In the genomic region with DNA sequence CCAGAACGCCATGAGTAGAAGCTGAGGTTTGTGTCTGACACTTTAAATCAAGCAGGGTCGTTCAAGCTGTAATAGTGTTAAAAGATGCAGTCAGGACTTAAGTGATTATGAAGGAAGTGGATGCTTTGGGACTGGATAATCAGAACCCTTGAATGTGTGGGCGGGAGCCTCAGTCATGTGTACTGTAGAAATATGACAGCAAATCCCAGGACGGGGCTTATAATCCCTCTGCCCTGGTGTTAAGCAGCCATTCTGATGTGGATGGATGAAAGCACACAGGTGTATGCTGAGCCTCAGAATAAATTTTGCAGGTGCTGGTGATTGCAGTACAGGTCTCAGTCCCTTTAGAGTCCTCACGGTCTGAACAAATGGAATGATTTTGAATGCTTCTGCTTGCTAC, we compare ENCODE assay signal across 17 mouse cellular contexts.
DNase-seq lines count a peak whose midpoint lies in the region; ATAC-seq and TF ChIP-seq lines count a peak whose summit lies in the region.
"Had no signal": no experiment of that assay in that cellular context is flagged by ENCODE, and none has a peak within 500 bp of the region (broad histone marks: within the 10 kb centered on the region; RNA-seq: fewer than 3 reads in every experiment).

No protein-coding gene starts in this region.

- no peak overlapping the region for H3K4me2 ChIP-seq in forebrain, embryonic 14.5 days (ENCODE audit: low read length)
- no peak overlapping the region for H3K4me2 ChIP-seq in hindbrain, postnatal 0 days (ENCODE audit: low read depth, low read length)
- H3K4me2 ChIP-seq in midbrain, postnatal 0 days (ENCODE audit: low read depth, low read length, poor library complexity, severe bottlenecking), result no peak overlapping the region
- H3K4me2 ChIP-seq in midbrain, embryonic 13.5 days (replicated peaks), result no peak overlapping the region
- H3K4me2 ChIP-seq: embryonic facial prominence, embryonic 15.5 days; heart, embryonic 12.5 days; intestine, embryonic 15.5 days had no signal

- H3K27me3 ChIP-seq in forebrain, embryonic 14.5 days (replicated peaks; ENCODE audit: control insufficient read depth, insufficient read depth, low read length), result no peaks in the 10 kb centered on the region
- H3K27me3 ChIP-seq in forebrain, embryonic 10.5 days (ENCODE audit: poor library complexity, severe bottlenecking), result no peaks in the 10 kb centered on the region
- no peaks in the 10 kb centered on the region for H3K27me3 ChIP-seq in hindbrain, postnatal 0 days (ENCODE audit: insufficient read depth, low read length)
- H3K27me3 ChIP-seq in hindbrain, embryonic 10.5 days (ENCODE audit: insufficient read depth, poor library complexity, severe bottlenecking), result no peaks in the 10 kb centered on the region
- no peaks in the 10 kb centered on the region for H3K27me3 ChIP-seq in midbrain, postnatal 0 days (ENCODE audit: insufficient read depth, low read length)
- no peaks in the 10 kb centered on the region for H3K27me3 ChIP-seq in midbrain, embryonic 13.5 days
- no peaks in the 10 kb centered on the region for H3K27me3 ChIP-seq in cerebellum, adult 2 months (ENCODE audit: control insufficient read depth, insufficient read depth, low read length)
- H3K27me3 ChIP-seq: embryonic facial prominence, embryonic 15.5 days; heart, embryonic 12.5 days; intestine, embryonic 15.5 days had no signal

- TF ChIP-seq POLR2A in cerebellum, adult 2 months (IDR thresholded peaks at IDR 0.05; ENCODE audit: borderline replicate concordance, insufficient read depth, low read length), result no peak

- peak; percentile 5 for DNase-seq in forebrain, embryonic 14.5 days (ENCODE audit: low spot score)
- DNase-seq in forebrain, embryonic 10.5 days (ENCODE audit: extremely low spot score, low spot score), result no peak
- DNase-seq in hindbrain, postnatal 0 days (ENCODE audit: low spot score), result peak; percentile 14
- no peak for DNase-seq in hindbrain, embryonic 10.5 days (ENCODE audit: low spot score)
- peak; percentile 9 for DNase-seq in midbrain, postnatal 0 days (ENCODE audit: low spot score)
- no peak for DNase-seq in cerebellum, adult 2 months
- DNase-seq: adrenal gland, postnatal 10 days; cerebellum, adult 11-12 months; cerebellum, adult 9-11 months; cerebellum, postnatal 36 days; gastrocnemius, adult 2 months; gastrocnemius, postnatal 25 days had no signal

- no peak overlapping the region for H3K27ac ChIP-seq in forebrain, embryonic 14.5 days (ENCODE audit: low read depth, low read length)
- no peak overlapping the region for H3K27ac ChIP-seq in forebrain, embryonic 10.5 days
- no peak overlapping the region for H3K27ac ChIP-seq in hindbrain, postnatal 0 days
- no peak overlapping the region for H3K27ac ChIP-seq in hindbrain, embryonic 10.5 days
- H3K27ac ChIP-seq in midbrain, postnatal 0 days (ENCODE audit: low read depth, low read length), result no peak overlapping the region
- no peak overlapping the region for H3K27ac ChIP-seq in midbrain, embryonic 13.5 days
- no peak overlapping the region for H3K27ac ChIP-seq in cerebellum, adult 2 months (ENCODE audit: insufficient read depth, low read length)
- H3K27ac ChIP-seq: embryonic facial prominence, embryonic 15.5 days; gastrocnemius, adult 2 months; intestine, embryonic 15.5 days had no signal

- H3K36me3 ChIP-seq in forebrain, embryonic 14.5 days (ENCODE audit: control insufficient read depth, insufficient read depth, low read length), result no peaks in the 10 kb centered on the region
- H3K36me3 ChIP-seq in forebrain, embryonic 10.5 days (replicated peaks), result no peaks in the 10 kb centered on the region
- H3K36me3 ChIP-seq in hindbrain, postnatal 0 days (ENCODE audit: insufficient read depth, low read length), result no peaks in the 10 kb centered on the region
- H3K36me3 ChIP-seq in hindbrain, embryonic 10.5 days, result no peaks in the 10 kb centered on the region
- no peaks in the 10 kb centered on the region for H3K36me3 ChIP-seq in midbrain, postnatal 0 days (ENCODE audit: insufficient read depth, low read length)
- no peaks in the 10 kb centered on the region for H3K36me3 ChIP-seq in midbrain, embryonic 13.5 days
- H3K36me3 ChIP-seq: embryonic facial prominence, embryonic 15.5 days; heart, embryonic 12.5 days; intestine, embryonic 15.5 days had no signal

- ATAC-seq in forebrain, embryonic 14.5 days, result no peak
- ATAC-seq in hindbrain, postnatal 0 days, result no peak; the same call in 1 of the 2 replicates
- peak; percentile 44; the same call in 1 of the 2 replicates for ATAC-seq in midbrain, postnatal 0 days (ENCODE audit: low FRiP score)
- ATAC-seq in midbrain, embryonic 13.5 days, result no peak
- ATAC-seq: intestine, embryonic 15.5 days had no signal

- WGBS in forebrain, embryonic 14.5 days, result 81% methylated on average over 5 of the region's 5 CpGs
- 92% methylated on average over 5 of the region's 5 CpGs for WGBS in forebrain, embryonic 10.5 days
- WGBS in hindbrain, postnatal 0 days, result 62% methylated on average over 5 of the region's 5 CpGs
- WGBS in hindbrain, embryonic 10.5 days, result 89% methylated on average over 5 of the region's 5 CpGs
- 73% methylated on average over 5 of the region's 5 CpGs for WGBS in midbrain, postnatal 0 days
- 81% methylated on average over 5 of the region's 5 CpGs for WGBS in midbrain, embryonic 13.5 days
- 60% methylated on average over 5 of the region's 5 CpGs for WGBS in cerebellum, adult 2 months

- no peak for TF ChIP-seq CTCF in hindbrain, postnatal 0 days (IDR thresholded peaks at IDR 0.05; ENCODE audit: low read depth)
- no peak for TF ChIP-seq CTCF in midbrain, postnatal 0 days (IDR thresholded peaks at IDR 0.05)
- no peak for TF ChIP-seq CTCF in cerebellum, adult 2 months (IDR thresholded peaks at IDR 0.05; ENCODE audit: borderline replicate concordance, insufficient read depth, low read depth, low read length)

- no peaks in the 10 kb centered on the region for H3K9me3 ChIP-seq in forebrain, embryonic 14.5 days (replicated peaks; ENCODE audit: control insufficient read depth, low read length)
- H3K9me3 ChIP-seq in forebrain, embryonic 10.5 days, result no peaks in the 10 kb centered on the region
- H3K9me3 ChIP-seq in hindbrain, postnatal 0 days (ENCODE audit: low read length), result no peaks in the 10 kb centered on the region
- H3K9me3 ChIP-seq in hindbrain, embryonic 10.5 days, result no peaks in the 10 kb centered on the region
- no peaks in the 10 kb centered on the region for H3K9me3 ChIP-seq in midbrain, postnatal 0 days (ENCODE audit: low read length)
- H3K9me3 ChIP-seq in midbrain, embryonic 13.5 days, result no peaks in the 10 kb centered on the region
- H3K9me3 ChIP-seq: embryonic facial prominence, embryonic 15.5 days; heart, embryonic 12.5 days; intestine, embryonic 15.5 days had no signal

- H3K4me3 ChIP-seq in forebrain, embryonic 14.5 days (ENCODE audit: low read depth, low read length), result no peak overlapping the region
- no peak overlapping the region for H3K4me3 ChIP-seq in forebrain, embryonic 10.5 days
- no peak overlapping the region for H3K4me3 ChIP-seq in hindbrain, postnatal 0 days (ENCODE audit: low read length)
- no peak overlapping the region for H3K4me3 ChIP-seq in hindbrain, embryonic 10.5 days
- H3K4me3 ChIP-seq in midbrain, postnatal 0 days (ENCODE audit: low read depth, low read length), result no peak overlapping the region
- no peak overlapping the region for H3K4me3 ChIP-seq in midbrain, embryonic 13.5 days (replicated peaks)
- no peak overlapping the region for H3K4me3 ChIP-seq in cerebellum, adult 2 months (replicated peaks; ENCODE audit: insufficient read depth, low read depth, low read length)
- H3K4me3 ChIP-seq: embryonic facial prominence, embryonic 15.5 days; erythroblast, embryonic 14.5 days; gastrocnemius, adult 2 months; heart, embryonic 12.5 days; intestine, embryonic 15.5 days had no signal

- no peak overlapping the region for H3K9ac ChIP-seq in forebrain, embryonic 14.5 days (ENCODE audit: low read length)
- no peak overlapping the region for H3K9ac ChIP-seq in hindbrain, postnatal 0 days (replicated peaks; ENCODE audit: low read length)
- H3K9ac ChIP-seq in midbrain, postnatal 0 days (replicated peaks; ENCODE audit: low read length, poor library complexity, severe bottlenecking), result no peak overlapping the region
- H3K9ac ChIP-seq in midbrain, embryonic 13.5 days (replicated peaks), result no peak overlapping the region
- H3K9ac ChIP-seq: embryonic facial prominence, embryonic 15.5 days; heart, embryonic 12.5 days; intestine, embryonic 15.5 days had no signal

- no peaks in the 10 kb centered on the region for H3K4me1 ChIP-seq in forebrain, embryonic 14.5 days (ENCODE audit: control insufficient read depth, insufficient read depth, low read length)
- peaks cover 8% of the 10 kb centered on the region for H3K4me1 ChIP-seq in forebrain, embryonic 10.5 days
- no peaks in the 10 kb centered on the region for H3K4me1 ChIP-seq in hindbrain, postnatal 0 days (ENCODE audit: insufficient read depth, low read length)
- 0 out of 2 replicates have a peak, but pooled peaks cover 2% of the 10 kb centered on the region for H3K4me1 ChIP-seq in hindbrain, embryonic 10.5 days (replicated peaks)
- no peaks in the 10 kb centered on the region for H3K4me1 ChIP-seq in midbrain, postnatal 0 days (ENCODE audit: insufficient read depth, low read length)
- no peaks in the 10 kb centered on the region for H3K4me1 ChIP-seq in midbrain, embryonic 13.5 days (replicated peaks)
- no peaks in the 10 kb centered on the region for H3K4me1 ChIP-seq in cerebellum, adult 2 months (ENCODE audit: control insufficient read depth, insufficient read depth, low read length)
- H3K4me1 ChIP-seq: embryonic facial prominence, embryonic 15.5 days; intestine, embryonic 15.5 days had no signal

Comparison
In these comparisons a context has a peak if more than half of its experiments do, and no peak if none do; other contexts are left out.
1. DNase-seq: peak in forebrain, embryonic 14.5 days (single experiment), hindbrain, postnatal 0 days (single experiment) and midbrain, postnatal 0 days (single experiment); none in forebrain, embryonic 10.5 days (single experiment), hindbrain, embryonic 10.5 days (single experiment) and cerebellum, adult 2 months (0 of 2).